Mouse (Mus musculus): ENCODE measurements around the gene Kcnh2.

- TF ChIP-seq CTCF (conservative IDR thresholded peaks at IDR 0.05; ENCODE audit: low read length) (peak; percentile 10; the same call in 1 of the 2 replicates), NANOG (IDR thresholded peaks at IDR 0.05; ENCODE audit: borderline replicate concordance, low read length) (no peak)
These were observed 6.1 kb upstream of the Kcnh2 start for GRCm38 (mm10) chr5:24357461-24357860.

Data from E14TG2a.4 (cell line).